Mouse (Mus musculus): ENCODE data around the gene Ppp1r14c.
A peak's percentile ranks its signal among the peaks of the same experiment; 100 is the strongest.
"Not testable (repeated sequence)": the region's sequence is repeated elsewhere in the genome, so short reads cannot be mapped to it uniquely, and the experiment has no call there.

Ppp1r14c gene

DNA sequence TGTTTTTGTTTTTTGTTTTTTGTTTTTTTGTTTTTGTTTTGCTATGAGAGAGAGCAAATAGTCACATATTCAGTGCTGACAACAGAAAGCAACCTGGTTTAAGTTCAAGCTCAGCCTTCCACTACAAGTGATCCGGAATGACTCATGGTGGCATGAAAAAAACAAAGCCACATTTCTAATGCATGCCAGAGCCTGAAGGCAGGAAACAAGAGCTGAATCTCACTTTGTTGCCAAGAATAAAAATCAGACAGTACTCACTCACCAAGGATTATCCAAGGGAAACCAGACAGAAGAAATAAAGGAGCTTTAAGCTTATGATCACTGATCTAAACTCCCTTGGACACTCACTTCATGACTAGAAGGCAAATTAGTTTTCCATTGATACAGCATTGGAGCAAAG is 110.8 kb downstream of the Ppp1r14c start:
- DNase-seq, result no peak

DNA sequence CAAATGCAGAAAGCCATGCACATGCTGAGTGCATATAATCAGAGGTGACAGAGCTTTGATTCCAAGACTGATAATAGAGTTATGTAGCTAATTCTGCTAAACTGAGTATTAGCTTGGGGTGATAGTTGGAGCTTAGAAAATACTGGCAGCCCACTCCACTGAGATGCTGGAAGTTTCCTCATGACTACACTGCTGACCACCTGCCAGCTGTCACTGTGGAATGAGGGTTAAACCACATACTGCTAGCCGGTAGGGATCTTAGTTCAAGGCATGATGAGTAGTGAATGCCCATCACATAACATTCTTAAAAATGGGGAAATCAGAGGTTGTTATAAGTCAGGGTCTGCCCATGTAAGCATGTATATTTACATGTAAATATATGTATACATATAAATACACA is 113.9 kb downstream of the Ppp1r14c start:
- DNase-seq, result no peak

DNA sequence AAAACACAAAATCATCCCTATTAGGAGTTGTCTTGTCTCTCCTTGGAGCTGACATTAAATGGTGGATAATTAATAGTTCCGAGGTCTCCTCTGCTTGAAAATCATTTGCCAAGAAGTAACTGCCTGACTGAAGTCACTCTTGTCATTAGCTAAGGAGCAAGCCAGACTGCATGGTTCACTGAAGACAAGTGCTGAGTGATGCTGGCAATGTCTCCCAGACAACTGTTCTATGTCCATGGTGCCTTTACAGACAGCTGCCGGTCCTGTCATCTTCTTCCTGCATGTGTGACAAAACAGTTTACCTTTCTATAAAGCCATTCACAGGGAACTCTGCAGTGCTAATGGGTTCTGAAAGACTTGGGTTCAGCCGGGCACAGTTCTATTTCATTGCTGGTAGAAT is 124.2 kb downstream of the Ppp1r14c start:
- DNase-seq, result no peak

DNA sequence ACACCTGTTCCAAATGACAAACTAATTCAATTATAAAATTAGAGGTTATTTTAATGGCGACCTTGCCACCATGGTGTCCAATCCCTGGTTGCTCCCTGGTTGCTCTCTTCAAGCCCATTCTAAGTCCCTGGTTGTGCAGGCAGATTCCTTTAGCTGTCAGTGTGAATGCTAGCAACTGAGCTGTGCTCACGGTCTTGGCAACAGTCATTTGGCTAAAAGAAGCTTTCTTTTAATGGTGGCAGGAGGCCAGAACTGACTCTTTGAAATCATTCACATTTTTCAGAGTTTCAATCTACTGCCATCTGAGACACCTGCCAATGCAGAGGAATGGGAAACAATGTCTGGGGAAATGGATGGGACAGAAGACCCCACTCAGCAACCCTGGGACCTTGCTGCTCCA is 130.9 kb downstream of the Ppp1r14c start:
- no peak for DNase-seq

DNA sequence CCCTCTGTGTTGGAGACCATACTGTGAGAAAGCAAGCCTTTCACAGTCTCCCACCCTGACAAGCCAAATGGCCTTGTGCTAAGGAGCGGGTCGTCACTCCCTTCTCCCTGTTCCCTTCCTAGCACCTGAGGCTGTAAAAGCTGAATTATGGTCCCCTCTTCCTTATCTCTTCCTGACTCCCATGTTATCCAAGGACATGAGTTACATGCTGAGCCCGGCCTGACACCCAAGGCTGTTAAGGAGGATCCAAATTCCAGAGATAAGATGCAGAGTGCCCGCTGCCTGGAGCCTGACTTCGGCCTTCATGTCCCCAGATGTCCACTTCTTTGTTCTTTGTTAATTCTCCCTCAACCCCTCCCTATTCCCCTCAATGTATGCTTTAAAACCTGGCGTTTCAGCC is 135.0 kb downstream of the Ppp1r14c start:
- not testable (repeated sequence) for DNase-seq

DNA sequence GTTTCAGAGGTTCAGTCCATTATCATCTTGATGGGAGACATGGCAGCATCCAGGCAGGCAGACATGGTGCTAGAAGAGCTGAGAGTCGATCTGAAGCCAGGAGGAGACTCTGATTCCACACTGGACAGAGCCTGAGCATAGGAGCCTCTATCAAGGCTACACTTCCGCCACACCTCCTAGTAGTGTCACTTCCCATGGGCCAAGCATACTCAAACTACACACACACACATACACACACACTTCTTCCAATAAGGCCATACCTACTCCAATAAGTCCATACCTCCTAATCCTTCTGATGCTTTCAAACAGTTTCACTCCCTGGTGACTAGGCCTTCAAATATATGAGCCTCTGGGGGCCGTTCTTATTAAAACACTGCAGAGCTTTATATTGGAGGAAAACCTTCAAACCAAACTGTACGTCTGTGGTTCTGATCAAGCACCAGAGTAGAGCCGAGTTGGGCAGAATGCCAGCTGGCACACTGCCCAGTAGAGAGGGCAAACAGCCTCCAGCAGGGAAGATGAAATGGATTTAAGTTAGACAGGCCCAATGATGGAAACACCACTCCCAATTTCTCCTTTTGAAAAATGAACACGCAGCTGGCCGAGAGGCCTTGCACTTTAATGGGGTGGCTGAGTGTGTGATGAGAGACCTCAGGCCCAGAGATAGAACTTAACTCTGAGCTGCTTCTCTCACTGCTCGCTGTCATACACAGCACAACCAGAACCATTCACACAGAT is 141.8 kb downstream of the Ppp1r14c start:
- peak; percentile 80 for DNase-seq

DNA sequence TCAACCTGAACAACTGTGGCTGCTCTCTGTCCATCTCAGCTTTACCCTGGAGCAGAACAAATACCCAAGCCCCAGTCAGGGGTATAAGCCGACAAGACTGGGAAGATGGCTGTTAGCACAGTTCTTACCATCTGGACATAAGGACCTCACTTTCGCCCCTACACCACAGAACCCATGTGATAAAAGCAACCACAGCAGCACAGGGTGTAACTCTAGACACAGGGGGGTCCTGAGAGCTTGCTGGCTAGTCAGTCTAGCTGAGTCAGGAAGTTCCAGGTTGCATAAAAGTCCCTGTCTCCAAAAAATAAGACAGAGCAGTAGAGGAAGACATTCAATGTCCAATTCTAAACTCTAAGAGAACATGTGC is 142.3 kb downstream of the Ppp1r14c start:
- DNase-seq, result no peak

DNA sequence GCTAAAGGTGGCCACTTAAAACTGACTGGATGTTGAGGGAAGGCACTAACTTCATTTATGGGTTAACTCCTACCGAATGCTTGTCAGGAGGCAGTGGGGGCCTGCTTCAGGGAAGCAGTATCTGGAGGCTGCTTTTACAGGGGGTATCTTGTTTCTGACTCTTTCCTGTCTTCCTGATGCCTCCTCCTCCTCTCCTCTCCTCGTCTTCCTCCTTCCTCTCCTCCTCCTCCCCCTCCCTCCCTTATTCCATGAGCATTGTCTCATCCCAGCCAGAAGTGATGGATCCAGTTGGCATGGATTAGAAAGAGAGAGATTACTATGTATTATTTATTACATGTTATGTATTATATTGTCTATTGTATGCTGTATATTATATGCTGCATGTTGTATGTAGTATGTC is 142.9 kb downstream of the Ppp1r14c start:
- DNase-seq, result no peak

DNA sequence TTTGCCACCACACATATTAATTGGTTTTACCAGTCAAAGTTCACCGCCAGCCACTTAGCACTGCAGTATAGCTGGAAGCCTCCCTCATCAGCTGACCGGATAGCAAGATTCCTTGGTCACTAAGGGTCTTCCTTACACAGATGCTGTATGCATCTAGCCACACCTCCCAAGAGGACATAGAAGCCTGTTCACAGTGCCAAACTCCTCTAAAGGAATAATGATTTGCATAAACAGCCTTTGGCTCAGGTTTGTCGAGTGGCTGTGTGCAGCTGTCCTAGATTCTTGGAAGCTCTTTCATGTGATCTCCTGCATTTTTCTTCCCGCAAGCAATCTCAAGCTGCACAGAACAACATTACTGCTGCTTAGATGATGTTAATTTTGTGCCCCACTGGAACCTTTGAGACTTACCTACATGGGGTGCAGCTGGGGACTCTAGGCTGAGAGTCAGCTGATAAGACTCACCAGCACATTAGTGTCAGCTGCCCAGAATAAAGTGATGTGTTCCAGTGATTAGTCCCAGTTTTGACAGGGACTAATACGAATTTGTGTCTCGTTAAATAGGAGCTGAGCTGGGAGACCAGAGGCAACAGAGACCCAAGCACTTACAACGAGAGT is 143.9 kb downstream of the Ppp1r14c start:
- DNase-seq, result no peak

DNA sequence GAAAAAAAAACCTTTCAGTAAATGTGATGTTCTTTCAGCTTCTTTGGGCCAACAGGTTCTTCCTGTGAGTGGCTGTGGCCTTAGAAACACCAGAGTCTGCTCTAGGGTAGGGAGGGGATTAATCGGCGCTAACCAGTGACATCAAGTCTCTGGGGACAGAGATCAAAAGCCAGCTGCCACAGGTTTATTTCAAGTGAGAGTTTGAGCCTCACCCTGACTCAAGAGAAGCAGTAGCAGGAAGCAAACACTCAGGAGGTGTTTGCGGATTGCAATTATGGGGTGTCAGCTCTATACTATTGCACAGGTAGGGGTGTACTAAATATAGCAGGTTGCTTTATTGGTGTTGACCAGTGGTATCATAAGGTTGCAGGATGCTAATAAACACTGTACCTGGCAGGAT is 144.6 kb downstream of the Ppp1r14c start:
- no peak for DNase-seq

DNA sequence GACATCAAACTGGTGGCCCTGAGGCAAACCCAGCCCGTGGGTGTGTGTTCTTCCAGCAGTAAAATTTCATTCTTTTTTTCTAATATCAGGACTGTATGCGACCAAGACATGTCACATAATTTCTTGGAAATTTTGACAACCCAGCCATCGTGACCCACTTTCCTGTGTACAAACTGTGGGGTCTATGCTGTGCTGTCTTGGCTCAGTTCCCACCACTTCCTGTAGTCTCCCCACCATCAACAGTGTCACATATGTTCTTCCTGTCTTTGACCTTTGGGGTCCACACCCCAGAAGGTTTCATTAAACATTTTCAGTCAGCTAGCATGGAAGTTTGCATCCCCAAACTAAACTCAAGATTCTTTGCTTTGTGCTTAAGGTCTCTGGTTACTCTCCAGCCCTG is 145.5 kb downstream of the Ppp1r14c start:
- DNase-seq, result no peak

DNA sequence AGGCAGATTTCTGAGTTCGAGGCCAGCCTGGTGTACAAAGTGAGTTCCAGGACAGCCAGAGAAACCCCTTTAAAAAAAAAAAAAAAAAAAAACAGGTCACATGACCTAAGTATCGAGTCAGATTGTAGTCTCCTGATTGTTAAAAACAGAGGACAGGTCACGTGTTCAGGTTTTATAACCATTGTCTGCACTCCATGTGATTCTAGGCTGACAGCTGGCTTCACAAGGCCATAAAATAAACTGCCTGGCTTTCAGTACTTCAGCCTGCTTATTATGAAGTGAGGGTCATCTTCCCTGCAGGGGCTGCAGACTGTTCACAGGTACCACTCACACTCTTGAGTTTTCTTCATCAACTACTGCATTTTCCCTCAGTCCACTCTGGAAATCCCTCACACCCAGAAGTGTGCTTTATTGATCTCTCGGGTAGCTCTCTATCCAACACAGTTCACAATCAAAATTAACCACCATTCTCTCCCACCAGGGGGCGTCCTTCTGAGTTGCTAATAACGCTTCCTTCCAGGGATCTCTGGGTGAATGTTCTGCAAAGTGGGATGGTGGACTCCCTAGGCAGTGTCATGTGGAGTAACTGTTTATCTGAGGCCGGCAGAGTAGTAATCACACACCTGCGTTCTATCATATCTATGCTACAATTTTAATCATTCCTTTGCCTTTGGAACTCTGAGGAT is 146.9 kb downstream of the Ppp1r14c start:
- DNase-seq, result peak; percentile 24

DNA sequence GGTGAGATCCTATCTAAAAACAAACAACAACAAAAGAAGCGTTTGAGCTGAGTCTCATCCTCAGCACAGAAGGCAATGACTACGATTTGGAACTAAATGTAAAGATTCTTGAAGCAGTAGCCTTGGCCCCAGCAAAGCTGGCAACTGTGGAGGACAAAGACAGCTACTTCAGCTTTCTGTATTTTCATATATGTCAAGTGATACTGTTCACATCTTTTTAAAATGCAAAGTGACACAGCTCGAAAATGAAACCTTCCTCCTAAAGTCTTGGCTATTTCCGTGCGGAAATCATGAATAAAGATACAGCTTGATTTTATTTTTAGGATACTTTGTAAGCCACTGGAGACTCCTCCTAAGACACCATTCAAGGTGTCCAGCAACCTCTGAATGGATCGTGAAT is 148.1 kb downstream of the Ppp1r14c start:
- DNase-seq, result no peak

All from lung, postnatal 10 days (tissue).